Mouse (Mus musculus): ENCODE results near the gene Dusp1.

Dusp1 gene

GRCm38 (mm10) chr17:26561651-26562181 lies at the start of gene Dusp1:
TSS of gene Dusp1 (minus strand) at chr17:26562128.
- no peak for DNase-seq (ENCODE audit: low spot score in 2 of 2)

- no peak for DNase-seq (ENCODE audit: low spot score in 2 of 2)
These were observed 49.4 kb upstream of the Dusp1 start for GRCm38 (mm10) chr17:26611328-26611727.

DNA sequence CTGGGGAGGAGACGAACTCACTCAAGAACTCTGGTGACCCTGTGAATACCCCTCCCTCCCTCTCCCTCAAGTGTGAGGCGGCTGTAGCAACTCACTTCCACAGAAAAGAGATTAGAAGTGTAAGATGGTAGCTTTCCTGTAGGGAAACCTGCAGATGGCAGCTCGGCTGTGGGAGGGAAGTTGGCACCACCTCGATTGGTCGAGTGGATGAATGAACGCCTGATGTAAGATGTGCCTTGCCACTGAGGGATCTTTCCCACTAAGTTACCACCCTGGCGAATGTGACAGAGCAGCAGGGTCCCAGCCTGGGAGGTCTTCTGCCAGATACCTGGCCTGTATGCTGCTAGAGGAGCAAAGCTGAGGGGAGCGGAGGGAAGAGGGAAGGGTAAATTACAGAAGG lies 47.9 kb upstream of the Dusp1 start:
- DNase-seq (ENCODE audit: low spot score in 2 of 2): peak; percentile 46 to 58

DNA sequence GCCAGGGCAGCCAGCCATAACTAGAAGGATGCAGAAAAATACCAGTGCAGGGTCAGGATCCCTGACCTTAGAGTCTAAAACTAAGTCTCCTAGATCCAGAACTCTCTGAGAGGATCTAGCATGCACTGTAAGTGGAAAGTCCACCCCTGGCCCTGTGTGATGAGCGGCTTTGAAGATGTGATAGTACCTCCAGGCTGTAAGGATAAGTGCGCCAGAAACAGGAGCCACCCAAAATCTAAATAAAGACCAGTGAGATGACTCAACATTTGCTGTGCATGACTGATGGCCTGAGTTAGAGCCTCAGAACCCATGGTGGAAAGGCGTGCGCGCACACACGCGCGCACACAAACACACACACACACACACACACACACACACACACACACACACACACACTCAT lies 46.9 kb upstream of the Dusp1 start:
- DNase-seq (ENCODE audit: low spot score in 2 of 2): no peak

- DNase-seq (ENCODE audit: low spot score in 2 of 2): no peak
These were observed 46.4 kb upstream of the Dusp1 start for GRCm38 (mm10) chr17:26608348-26608747.

GRCm38 (mm10) chr17:26606516-26606915 lies 44.6 kb upstream of the Dusp1 start:
- DNase-seq (ENCODE audit: low spot score in 2 of 2): no peak

GRCm38 (mm10) chr17:26605636-26606035 lies 43.7 kb upstream of the Dusp1 start:
- DNase-seq (ENCODE audit: low spot score in 2 of 2): no peak

DNA sequence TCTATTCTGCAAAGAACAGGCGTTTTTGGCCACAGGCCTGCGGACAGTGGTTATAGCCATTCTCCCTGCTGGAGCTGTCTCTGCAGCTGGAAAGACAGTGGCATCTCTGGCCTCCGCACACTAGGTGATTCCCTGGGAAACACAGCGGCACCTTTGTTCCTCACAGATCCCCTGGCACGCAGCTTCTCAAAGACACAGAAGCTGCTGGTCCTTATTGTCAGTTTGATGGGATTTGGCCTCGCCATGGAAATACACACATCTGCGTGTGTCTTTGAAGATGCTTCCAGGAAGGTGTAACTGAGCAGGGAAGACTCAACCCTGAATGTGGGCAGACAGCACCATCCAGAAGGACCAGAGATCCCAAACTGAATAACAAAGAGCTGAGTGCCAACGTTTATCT lies 41.4 kb upstream of the Dusp1 start:
- DNase-seq (ENCODE audit: low spot score in 2 of 2): no peak

DNA sequence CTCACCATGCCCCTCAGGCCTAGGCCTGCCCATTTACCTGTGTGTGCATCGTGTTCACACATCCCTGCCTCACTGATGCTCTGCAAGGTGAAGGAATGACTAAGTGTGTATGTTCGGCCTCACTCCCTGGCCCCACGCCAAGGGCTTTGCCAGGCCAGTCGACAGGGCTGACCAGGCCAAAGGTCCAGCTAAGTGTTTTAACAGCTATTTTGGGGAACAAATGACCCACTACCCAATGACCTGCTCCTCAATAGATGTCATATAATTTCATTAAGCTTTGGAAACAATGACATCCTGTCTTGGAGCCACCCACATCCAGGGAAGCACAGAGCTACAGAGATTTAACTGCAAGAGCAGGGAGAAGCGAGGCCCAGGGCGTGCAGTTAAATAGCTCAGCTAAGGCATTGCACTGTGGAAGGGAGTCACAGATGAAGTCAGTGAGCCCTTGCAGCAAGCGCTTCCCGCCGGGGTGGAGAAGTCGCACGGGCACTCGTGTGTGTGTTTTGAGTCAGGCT lies 40.5 kb upstream of the Dusp1 start:
- no peak for DNase-seq (ENCODE audit: low spot score in 2 of 2)

- no peak for DNase-seq (ENCODE audit: low spot score in 2 of 2)
These were observed 40.0 kb upstream of the Dusp1 start for GRCm38 (mm10) chr17:26601926-26602325.

DNA sequence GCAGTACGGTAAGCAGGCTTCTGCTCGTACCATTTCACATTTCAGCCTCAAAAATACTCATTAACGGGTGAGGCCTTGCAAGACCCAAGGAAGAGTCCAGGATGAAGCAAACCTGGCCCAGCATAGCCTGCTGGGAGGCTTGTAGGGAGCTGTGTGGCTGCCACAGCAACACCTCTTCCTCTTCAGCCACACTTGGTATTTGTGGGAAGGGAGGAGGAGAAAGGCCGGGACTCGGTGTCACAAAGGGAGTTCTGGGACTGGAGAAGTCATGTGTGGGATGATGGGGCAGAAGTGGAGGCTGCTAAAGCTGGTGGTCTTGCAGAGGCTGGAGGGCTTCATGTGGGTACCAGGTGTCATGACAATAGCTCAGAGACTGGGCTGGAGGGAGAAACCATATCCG lies 39.6 kb upstream of the Dusp1 start:
- no peak for DNase-seq (ENCODE audit: low spot score in 2 of 2)

DNA sequence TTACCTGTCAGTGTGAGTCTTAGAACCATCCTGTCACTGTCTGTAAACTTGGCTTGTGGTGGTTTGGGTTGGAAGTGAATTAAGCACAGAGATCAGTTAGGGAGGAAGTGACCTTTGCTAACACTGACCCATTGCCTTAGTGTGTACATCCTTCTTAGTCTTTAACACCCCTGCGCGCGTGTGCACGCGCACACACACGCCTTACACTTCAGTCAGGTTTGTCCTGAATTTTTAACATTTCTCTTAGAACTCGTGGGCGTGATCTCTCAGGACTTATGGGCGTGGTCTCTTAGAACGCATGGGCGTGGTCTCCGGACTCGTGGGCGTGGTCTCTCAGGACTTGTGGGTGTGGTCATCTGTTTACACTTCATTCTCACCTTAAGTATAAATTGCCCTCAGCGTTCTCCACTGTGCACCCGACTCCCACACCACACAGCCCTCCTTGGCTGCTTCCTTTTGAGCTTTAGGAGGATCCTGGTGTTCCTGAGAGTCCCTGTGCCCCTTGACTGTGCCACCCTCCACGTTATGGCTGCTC lies 39.1 kb upstream of the Dusp1 start:
- DNase-seq (ENCODE audit: low spot score in 2 of 2): no peak

- DNase-seq (ENCODE audit: low spot score in 2 of 2): no peak
These were observed 36.9 kb upstream of the Dusp1 start for GRCm38 (mm10) chr17:26598845-26599244.

- no peak for DNase-seq (ENCODE audit: low spot score in 2 of 2)
These were observed 35.0 kb upstream of the Dusp1 start for GRCm38 (mm10) chr17:26596856-26597481.

DNA sequence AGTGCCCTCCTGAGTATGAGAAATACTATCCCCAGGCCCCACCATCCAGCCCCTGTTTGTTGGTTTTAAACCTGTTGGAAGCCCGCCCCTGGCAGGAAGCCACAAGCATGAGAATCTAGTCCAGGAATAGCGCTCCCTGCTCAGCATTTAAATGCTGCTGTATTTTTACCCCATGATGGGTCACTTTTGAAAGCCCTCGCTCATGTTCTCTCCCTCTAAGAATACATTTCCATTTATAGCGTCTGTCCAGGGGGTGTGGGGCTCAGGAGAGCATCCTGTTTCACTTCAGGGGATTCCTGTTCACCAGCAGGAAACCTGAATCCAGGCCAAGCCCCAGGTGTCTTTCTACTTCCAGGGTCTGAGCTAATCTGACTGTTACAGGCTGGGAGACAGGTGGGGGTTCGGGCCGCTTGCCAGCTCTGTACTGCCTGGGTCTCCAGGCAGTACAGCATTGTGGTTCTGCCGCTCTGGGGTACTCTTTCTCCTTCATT lies 34.3 kb upstream of the Dusp1 start:
- DNase-seq (ENCODE audit: low spot score in 2 of 2): peak; percentile 50 to 57

DNA sequence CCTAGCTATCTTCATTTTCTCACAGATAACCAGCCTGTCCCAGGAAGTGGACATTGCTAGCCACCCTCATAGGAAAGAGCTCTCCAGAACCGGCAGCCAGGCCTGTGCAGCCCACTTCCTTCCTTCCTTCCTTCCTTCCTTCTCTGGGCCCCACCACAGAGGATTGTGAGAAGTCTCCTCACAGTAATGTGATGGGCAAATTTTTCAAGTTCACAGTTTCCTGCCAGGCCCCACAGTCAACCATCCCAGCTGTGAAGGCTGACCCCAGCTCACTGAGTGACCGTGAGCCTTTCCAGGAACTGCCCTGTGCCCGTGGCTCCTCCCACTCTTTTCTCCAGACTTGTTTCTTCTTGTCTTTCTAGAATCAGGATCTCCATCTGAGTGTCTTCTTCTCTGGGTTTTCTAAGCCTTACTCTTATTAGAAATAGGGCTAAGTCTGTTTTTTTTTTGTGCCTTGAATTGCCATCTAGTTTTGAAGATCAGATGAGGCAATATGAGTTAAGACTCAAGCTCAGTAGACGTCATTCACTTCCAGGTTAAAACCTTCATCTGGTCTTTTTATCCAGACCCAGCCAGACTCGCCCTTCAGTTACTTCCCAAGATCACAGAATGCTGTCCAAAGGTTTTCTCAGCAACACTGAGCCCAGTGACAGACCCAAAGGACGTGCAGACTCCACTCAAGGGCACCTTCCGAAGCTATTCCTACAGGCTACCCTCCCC lies 33.7 kb upstream of the Dusp1 start:
- DNase-seq (ENCODE audit: low spot score in 2 of 2): no peak

GRCm38 (mm10) chr17:26594958-26595357 lies 33.0 kb upstream of the Dusp1 start:
- no peak for DNase-seq (ENCODE audit: low spot score in 2 of 2)

- no peak for DNase-seq (ENCODE audit: low spot score in 2 of 2)
These were observed 32.2 kb upstream of the Dusp1 start for GRCm38 (mm10) chr17:26594171-26594570.

DNA sequence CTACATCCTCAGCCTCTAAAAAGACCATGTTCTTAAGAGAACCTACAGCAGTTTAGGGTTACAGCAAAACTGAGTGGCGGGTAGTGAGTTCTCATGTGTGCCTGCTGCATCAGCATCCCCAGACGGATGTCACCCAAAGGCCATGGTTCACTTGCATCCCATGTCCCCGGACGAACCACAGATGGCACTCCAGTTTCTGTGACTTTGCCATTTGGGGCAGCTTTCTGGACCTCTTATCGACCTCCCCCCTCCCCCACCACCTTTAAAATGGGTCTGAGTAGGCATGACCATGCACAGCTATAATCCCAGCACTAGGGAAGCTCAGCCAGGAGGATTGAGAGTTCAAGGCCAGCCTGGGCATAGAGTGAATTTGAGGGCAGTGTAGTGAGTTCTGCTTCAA lies 31.3 kb upstream of the Dusp1 start:
- no peak for DNase-seq (ENCODE audit: low spot score in 2 of 2)

DNA sequence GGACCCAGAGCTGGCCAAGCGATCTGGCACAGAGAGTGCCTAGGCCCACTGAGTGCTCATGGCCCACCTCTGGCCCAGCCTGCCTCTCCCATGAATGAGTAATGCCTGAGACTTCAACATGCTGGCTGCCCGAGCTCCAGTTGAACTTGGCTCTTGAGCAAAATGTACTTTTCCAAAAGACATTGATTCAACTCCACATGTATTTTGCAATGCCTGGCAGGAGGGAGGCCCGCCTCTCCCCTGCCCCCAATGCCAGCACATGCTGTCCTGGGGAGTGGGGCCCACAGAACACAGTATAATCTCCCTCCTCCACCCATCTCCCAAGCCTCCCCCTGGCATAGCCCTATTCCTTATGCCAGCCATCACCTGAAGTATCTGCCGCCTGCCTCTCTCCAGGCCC lies 30.6 kb upstream of the Dusp1 start:
- DNase-seq (ENCODE audit: low spot score in 2 of 2): no peak

DNA sequence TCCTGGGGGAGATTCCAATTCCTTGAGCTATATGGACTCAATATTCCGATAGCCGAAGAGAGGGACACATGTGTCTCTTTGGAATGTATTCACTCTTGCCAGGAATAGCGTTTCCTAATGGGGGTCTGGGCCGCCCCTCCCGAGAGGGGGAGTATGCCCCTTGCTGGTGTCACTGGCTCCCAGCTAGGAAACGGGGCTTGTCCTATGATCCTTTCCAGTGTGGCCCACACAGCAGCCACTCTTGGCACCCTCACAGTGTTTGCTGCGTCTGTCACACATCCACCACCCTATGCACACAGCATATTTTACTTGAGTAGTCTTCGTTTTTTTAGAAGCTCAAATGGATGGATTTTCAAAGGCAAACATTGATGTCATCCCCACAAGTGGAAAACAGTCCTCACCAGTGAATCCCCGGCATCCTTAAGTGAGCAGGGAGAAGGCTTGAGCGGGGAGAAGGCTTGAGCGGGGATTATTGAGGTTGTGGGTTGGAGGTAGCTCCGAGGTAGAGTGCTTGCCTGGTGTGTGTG lies 26.1 kb upstream of the Dusp1 start:
- DNase-seq (ENCODE audit: low spot score in 2 of 2): no peak

DNA sequence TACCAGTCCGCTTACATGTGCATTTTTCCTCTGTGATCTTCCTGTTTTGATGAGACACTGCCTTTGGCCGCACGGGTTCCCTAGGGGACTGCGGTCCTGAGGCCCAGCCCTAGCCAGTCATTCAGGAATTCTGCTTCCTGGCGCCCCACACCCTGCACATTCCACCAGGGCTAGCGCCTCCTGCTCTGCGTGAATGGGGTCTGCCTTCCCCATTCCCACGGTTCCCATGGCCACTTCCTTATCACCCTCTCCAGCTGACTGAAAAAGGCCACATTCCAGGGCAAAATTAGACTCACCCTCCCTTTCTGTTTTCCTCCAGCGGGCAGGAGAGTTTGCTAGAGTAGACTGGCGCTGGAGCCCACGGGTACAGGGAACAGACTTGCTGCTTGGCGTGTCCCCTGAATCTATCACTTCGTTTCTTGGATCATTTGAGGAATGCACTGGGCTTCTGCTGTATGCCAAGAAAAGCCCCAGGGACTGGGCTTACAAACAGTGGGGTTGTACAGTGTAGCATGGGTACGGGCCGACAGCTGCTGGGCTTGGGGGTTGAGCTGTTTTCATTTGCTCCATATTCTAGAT lies 22.7 kb upstream of the Dusp1 start:
- DNase-seq (ENCODE audit: low spot score in 2 of 2): no peak

All from frontal cortex, postnatal 25 days (tissue).